13 mouse cellular contexts compared by ENCODE assay signal in the genomic region with DNA sequence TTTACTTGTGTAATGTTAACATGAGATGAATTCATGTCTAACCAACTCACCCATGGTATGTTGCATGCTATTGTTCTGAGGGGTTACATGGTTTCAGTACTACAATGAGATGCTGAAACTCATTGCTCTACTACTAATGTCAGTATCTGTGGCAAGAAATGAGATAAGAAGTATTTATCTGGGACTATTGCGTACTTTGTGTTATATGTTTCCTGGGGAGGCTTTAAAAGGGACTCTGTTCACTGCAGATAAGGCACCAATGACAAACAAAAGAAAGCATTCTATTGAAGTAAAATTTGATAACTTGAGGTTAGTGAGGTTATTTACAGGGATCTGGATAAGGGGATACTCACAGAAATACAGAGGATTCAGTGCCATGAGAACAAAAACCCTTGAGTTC.
"Had no signal": no experiment of that assay in that cellular context is flagged by ENCODE, and none has a peak within 500 bp of the region (broad histone marks: within the 10 kb centered on the region; RNA-seq: fewer than 3 reads in every experiment).

No protein-coding gene starts in this region.

- ATAC-seq: midbrain, embryonic 13.5 days had no signal

- H3K4me1 ChIP-seq: limb, embryonic 13.5 days; liver, embryonic 15.5 days; lung, embryonic 15.5 days; midbrain, embryonic 13.5 days had no signal

- DNase-seq: kidney, adult 18-20 months; kidney, postnatal 10 days; kidney, postnatal 4 days; left cerebral cortex, postnatal 4 days; lung, postnatal 14 days; right cerebral cortex, postnatal 25 days; thymus, postnatal 36 days had no signal

- H3K9me3 ChIP-seq: liver, embryonic 15.5 days; lung, embryonic 15.5 days had no signal

- H3K4me3 ChIP-seq: layer of hippocampus, adult 2 months; limb, embryonic 13.5 days; liver, embryonic 15.5 days; lung, embryonic 15.5 days; midbrain, embryonic 13.5 days had no signal

- H3K9ac ChIP-seq: limb, embryonic 13.5 days; liver, embryonic 15.5 days; lung, embryonic 15.5 days; midbrain, embryonic 13.5 days had no signal

- H3K27ac ChIP-seq: layer of hippocampus, adult 2 months; limb, embryonic 13.5 days; liver, embryonic 15.5 days; lung, embryonic 15.5 days; macrophage; midbrain, embryonic 13.5 days had no signal

- H3K36me3 ChIP-seq: limb, embryonic 13.5 days; liver, embryonic 15.5 days; lung, embryonic 15.5 days; midbrain, embryonic 13.5 days had no signal

- H3K4me2 ChIP-seq: limb, embryonic 13.5 days; liver, embryonic 15.5 days; lung, embryonic 15.5 days; midbrain, embryonic 13.5 days had no signal

- H3K27me3 ChIP-seq: limb, embryonic 13.5 days; liver, embryonic 15.5 days; lung, embryonic 15.5 days; midbrain, embryonic 13.5 days had no signal
